Mouse (Mus musculus): Measurements from ENCODE around the gene Zscan4e. TPM values are rescaled to one million over a fixed set of nuclear protein-coding genes. Genes with fewer than 3 reads are reported as not detected.
"Not testable (repeated sequence)": the region's sequence is repeated elsewhere in the genome, so short reads cannot be mapped to it uniquely, and the experiment has no call there.

The Zscan4e gene
- polyA plus RNA-seq (2014; fragmentation: Nextera tagmentation; extraction: Ambion mirVana) = not detected in 2 replicates

- DNase-seq (ENCODE audit: low spot score); H3K27ac ChIP-seq; H3K4me2 ChIP-seq (replicated peaks); H3K4me3 ChIP-seq (replicated peaks; ENCODE audit: low read length); H3K27me3 ChIP-seq (ENCODE audit: control insufficient read depth, insufficient read depth, low read length); ATAC-seq (ENCODE audit: low FRiP score); H3K9ac ChIP-seq; H3K4me1 ChIP-seq (replicated peaks; ENCODE audit: control insufficient read depth, insufficient read depth, low read length); H3K36me3 ChIP-seq (replicated peaks; ENCODE audit: control insufficient read depth, insufficient read depth); H3K9me3 ChIP-seq (ENCODE audit: control insufficient read depth, low read length): not testable (repeated sequence)
Observed at GRCm38 (mm10) chr7:11310582-11310981, at the start of gene Zscan4e. Gene Zscan4e, minus strand, starts transcription at chr7:11310682.

Small RNA genes within 50 kb of the gene (microRNA-seq; reads per million reads assigned to microRNA genes)
- gene Gm23087 (not detected), gene Gm26248 (not detected)

Other genes with a start within 250 kb of the Zscan4e start
- not detected in 2 replicates for gene Zscan4-ps1, start 241.0 kb downstream of the Zscan4e start, polyA plus RNA-seq (2014; fragmentation: Nextera tagmentation; extraction: Ambion mirVana)
- gene Zscan4d, start 144.5 kb downstream of the Zscan4e start, polyA plus RNA-seq (2014; fragmentation: Nextera tagmentation; extraction: Ambion mirVana) = not detected in 2 replicates
- not detected in 2 replicates for gene Zscan4f, start 87.2 kb upstream of the Zscan4e start, polyA plus RNA-seq (2014; fragmentation: Nextera tagmentation; extraction: Ambion mirVana)
- not detected in 2 replicates for gene Zscan4-ps2, start 203.6 kb upstream of the Zscan4e start, polyA plus RNA-seq (2014; fragmentation: Nextera tagmentation; extraction: Ambion mirVana)

All from hindbrain, embryonic 14.5 days (tissue).